Mouse (Mus musculus): Measurements from ENCODE around the gene Ttll3.
A peak's percentile ranks its signal among the peaks of the same experiment; 100 is the strongest.

Ttll3 gene

DNA sequence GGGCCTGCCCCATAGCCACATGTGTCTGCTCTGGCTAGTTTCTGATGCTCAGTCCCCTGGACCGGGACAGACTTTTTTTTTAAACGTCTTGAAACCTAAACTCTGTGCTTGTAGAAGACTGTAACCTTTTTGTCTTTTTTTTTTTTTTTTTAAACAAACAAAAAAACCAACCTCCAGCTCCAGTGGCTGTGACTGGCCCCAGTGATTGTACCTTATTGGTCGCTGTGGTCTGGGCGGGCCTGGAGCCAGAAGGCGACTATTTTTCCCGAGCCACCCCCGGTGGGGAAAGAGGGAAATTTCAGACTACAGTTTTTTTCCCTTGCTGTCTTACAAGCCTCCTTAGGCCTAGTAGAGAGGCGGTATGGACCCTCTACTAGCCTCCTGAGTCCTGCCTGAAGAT lies at the start of gene Ttll3:
Gene Ttll3, plus strand, starts transcription at position 301 of the 400 bp plus-strand sequence.
- DNase-seq, result no peak

GRCm38 (mm10) chr6:113341574-113341973 lies 47.5 kb upstream of the Ttll3 start:
- DNase-seq, result peak; percentile 27

GRCm38 (mm10) chr6:113342297-113342696 lies 46.8 kb upstream of the Ttll3 start:
- peak; percentile 29 for DNase-seq

DNA sequence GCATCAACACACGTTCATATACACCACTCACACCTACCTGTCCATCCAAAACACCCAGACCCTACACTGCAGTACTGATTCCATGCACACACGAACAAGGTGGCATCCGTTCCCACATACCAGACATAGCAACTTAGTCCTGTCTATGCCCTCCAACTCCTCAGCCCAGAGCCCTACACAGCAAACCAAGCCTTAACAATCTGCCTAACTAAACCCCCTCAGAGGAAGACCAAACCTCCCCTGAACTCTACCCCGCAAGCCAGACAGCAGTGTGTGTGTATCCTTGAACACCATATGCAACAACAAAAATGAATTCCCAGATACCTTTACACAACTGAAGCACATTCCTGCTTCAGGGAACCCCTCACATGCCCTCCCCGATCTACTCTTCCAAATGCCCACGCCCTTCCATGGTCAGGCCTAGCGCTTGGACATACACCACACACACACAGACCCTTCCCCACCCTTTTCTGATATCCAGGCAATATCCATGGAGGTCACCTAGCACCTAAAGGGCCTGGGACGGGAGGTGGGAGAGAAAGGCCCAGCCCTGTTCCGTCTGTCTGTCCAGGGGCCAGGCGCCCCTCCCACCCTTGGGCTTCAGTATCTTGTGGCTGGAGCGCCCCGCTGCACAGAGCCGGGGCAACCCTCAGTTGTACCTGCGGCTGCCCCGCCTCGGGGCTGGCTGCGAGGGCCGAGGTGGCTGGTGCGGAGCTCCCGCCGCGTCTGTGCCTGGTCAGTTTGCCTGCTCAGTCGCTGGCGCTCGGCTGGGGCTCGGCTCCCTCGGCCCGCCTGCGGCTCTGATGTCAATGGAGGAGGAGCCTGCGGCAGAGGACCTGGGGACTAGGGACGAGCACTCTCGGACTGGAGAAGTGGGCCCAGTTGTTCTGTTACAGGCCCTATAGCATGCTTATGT lies 45.6 kb upstream of the Ttll3 start, which contains the start of gene Camk1:
Gene Camk1, minus strand, starts transcription at position 808 of the 916 bp plus-strand sequence.
- peak; percentile 80 for DNase-seq

DNA sequence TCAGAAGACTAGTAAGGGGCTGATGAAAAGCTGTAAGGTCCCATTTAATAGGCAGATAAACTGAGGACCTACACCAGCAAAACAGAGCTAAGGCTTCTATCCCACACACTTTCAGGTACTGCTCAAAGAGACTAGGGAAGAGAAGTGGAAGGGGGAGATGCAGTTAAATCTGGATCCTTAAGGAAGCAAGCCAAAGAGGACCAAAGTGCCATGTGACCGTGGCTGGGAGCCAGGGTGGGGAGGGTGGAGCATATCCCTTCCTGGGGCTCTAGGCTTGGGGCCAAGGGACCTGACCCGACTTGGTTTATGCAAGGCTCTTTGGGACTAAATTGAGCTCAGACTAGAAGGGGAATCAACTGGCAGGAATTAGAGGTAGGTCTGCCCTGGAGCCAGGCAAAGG lies 44.7 kb upstream of the Ttll3 start:
- DNase-seq, result no peak

GRCm38 (mm10) chr6:113346897-113347296 lies 42.2 kb upstream of the Ttll3 start:
- no peak for DNase-seq

- DNase-seq, result no peak
Observed at GRCm38 (mm10) chr6:113350538-113350937, 38.5 kb upstream of the Ttll3 start.

- no peak for DNase-seq
Observed at GRCm38 (mm10) chr6:113351161-113351560, 37.9 kb upstream of the Ttll3 start.

DNA sequence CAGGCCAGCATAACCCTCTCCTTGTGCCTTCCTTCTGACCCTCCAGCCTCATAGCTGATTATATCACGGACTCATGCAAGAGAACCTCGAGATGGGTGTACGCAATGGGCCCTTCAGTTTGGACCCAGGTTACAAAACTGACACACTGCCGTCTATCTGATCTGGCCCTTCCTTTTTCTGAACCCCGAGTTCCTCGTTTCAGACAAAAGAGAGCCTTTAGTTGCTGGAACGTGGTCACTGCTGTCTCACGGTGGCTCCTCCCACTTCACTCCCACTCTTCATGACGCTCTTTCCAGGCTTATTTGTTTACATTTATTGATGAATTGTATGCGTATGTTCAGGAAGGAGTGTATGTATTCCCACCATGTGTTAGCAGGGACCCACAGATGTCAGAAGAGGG lies 37.4 kb upstream of the Ttll3 start:
- DNase-seq, result no peak

GRCm38 (mm10) chr6:113352820-113353219 lies 36.2 kb upstream of the Ttll3 start:
- DNase-seq, result no peak

- no peak for DNase-seq
Observed at GRCm38 (mm10) chr6:113353696-113354095, 35.4 kb upstream of the Ttll3 start.

DNA sequence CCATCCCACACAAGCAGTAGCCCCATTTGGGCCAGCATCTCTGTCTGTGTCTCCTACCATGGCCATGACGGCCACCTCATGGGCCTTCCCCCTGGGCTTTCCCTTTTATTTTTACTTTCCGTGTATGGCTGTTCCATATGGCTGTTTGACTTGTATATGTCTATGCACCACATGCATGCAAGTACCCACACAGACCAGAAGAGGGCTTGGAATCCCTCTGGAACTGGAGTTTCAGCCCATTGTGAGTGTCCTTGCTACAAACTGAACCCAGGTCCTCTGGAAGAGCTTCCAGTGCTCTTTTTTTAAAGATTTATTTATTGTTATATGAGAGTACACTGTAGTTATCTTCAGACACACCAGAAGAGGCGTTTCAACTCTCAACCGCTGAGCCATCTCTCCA lies 27.6 kb upstream of the Ttll3 start:
- DNase-seq, result no peak

DNA sequence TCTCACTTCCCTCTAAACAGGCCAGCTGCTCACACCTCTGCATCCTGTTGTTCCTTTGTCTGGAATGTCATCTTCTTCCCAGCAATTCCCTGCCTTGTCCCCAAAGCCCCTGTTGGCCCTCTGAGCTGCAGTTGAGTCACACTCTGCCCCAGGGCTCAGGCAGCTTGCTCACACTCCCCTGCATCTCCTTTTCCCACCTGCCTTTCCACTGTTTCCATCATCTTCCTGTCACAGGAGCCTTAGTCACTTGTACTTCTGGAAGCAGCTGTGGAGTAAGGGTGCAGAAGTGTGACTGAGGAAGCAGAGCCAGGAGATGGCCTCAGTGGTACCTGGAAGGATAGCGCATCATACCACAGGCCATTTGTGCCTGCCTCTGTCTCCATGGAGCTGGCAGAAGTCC lies 26.8 kb upstream of the Ttll3 start:
- DNase-seq, result no peak

DNA sequence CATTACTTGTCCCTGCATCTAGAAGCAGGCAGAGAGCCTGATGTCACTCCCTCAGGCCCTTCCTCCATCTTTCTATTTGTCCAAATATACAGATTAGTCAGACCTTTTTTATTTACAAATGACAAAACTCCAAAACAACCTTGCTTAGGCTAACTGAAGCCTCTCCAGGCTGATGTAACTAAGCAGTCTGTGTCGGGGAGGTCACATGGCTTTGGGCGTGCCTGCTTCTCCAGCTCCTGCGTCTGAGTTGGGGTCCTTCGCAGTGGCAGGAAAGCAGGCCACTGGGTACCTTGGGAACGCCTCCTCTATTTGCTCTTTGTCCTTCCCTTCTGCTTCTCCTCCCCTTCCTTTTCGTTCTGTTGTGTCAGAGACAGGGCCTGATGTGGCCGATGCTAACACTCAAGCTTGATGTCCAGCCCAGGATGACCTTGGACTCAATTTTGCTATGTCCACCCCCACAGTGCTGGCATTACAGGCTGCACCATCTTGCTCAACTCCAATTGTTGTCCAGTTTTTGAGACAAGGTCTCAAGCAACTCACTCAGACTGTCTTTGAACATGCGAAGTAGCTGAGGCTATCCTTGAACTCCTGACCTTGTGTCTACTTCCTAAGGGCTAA lies 24.4 kb upstream of the Ttll3 start:
- DNase-seq, result no peak

DNA sequence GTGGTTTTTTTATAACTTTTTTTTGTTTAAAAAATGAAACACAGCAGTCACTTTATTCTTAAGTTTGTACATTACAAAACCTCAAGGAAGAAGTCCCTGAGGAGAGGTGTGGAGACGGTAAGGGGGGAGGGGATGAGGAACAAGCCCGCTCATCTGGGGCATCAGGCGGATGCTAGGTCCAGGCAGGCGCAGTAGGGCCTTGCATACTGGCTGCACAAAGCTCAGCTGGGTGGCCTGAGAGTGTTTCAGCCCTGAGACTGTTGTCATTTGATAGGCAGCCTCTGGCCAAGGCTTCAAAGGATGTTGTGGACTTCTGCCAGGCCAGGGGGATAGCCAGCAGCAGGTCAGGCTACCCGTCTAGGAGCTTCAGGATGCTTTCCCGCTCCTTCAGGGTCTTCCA lies 22.4 kb upstream of the Ttll3 start:
- DNase-seq, result no peak

DNA sequence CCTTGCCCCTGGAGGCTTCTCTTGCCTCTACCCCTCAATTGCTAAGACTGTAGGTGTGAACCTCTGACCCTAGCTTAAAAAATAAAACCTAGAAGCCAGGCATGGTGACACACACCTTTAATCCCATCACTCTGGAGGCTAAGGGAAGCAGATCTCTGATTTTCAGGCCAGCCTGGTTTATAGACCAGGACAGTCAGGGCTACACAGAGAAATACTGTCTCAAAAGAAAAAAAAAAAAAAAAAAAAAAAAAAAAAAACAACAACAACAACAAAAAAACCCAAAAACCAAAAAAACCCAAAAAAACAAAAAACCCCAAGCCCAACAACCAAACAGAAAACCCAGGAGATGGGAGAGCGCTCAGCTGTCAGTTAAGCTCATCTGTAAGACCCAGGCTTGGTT lies 21.5 kb upstream of the Ttll3 start:
- DNase-seq, result no peak

GRCm38 (mm10) chr6:113368124-113368523 lies 20.9 kb upstream of the Ttll3 start:
- no peak for DNase-seq

GRCm38 (mm10) chr6:113368577-113368976 lies 20.5 kb upstream of the Ttll3 start:
- no peak for DNase-seq

DNA sequence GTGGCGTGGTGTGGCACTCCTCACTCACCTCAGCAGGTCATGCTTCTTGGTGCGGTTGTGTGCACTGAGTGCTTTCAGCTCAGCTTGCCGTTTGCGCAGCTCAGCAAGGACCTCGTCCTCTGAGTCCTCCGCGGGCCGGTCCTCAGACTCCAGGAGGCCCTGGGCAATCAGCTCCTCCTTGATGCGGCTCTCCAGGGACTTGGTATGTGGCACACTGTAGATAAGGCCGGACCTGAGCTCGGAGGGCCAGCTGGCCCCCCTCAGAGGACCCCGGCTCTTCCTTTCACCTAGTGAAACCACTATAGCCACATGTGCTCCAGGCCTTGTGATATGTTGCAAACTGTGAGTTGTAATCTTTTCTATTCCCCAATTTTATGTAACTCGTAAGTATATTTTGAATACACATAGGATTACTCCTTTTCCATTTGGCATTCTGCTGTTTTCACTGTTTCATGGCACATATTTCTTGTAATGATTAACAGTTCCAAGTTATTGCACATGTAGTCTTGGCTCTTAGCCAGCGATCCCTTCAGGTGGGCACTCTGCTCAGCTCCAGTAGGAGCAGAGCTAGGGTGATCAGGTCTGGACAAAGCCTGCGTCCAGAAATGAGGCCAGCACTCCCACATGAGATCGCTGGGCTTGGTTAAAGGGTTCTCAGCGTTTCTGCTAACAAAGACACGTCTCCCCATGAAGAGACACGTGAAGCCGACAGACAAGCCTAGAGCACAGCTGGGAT lies 18.7 kb upstream of the Ttll3 start:
- DNase-seq, result no peak

- no peak for DNase-seq
Observed at GRCm38 (mm10) chr6:113373491-113373890, 15.6 kb upstream of the Ttll3 start.

GRCm38 (mm10) chr6:113377172-113377495 lies 11.9 kb upstream of the Ttll3 start:
- no peak for DNase-seq

DNA sequence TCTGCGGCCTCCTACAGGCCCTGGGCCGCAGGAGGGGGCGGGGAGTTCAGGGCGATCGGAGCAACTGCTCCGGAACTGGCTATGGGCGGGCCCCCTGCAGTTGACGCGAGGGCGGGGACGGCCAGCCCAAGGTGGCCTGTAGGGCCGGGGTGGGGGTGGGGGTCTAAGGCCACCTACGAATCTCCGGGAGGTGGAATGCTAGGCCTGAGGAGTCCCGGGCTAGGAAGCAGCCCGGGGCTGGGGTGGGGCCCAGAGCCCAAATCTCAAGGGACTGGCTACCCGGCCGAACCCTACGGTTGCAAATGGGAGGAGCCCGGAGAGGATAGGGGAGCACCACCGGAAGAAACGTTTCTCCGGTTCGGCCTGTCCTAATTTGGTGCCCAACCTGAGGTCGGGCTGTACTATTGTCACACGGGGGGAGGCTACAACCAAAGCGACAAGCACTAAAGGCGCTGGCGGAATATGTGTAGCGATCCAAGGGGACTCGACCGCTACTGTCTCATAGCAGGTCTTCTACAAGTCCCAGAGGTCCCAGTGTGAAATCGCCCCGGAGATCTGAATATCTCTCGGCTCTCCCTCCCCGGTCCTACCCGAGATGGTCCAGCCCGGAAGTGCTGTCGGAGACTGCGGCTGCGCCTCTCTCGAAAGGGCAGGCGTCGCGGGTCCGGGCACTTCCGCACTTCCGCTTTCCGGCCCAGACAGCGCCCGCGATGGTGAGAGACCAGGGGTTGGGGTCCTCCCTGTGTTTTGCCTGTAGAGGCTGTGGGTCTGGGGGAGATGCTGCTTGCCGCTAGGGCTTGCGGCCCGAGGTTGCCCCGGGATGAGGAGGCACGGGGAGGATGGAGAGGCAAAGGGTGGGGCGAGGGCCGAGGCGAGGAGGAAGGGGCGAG lies 11.3 kb upstream of the Ttll3 start, which contains the start of the genes Tada3 and Arpc4:
Gene Tada3, minus strand, starts transcription at position 388 of the 890 bp plus-strand sequence.
Gene Arpc4, plus strand, starts transcription at position 620 of the 890 bp plus-strand sequence.
- peak; percentile 90 for DNase-seq

Data from right cerebral cortex, postnatal 25 days (tissue).